Mouse (Mus musculus): ENCODE measurements at regions not wholly inside any gene's neighbourhood (a gene's known extent, or its start where the extent isn't known, plus 50 kb on each side); places are given as distances from the start of the nearest gene placed in this dataset.

DNA sequence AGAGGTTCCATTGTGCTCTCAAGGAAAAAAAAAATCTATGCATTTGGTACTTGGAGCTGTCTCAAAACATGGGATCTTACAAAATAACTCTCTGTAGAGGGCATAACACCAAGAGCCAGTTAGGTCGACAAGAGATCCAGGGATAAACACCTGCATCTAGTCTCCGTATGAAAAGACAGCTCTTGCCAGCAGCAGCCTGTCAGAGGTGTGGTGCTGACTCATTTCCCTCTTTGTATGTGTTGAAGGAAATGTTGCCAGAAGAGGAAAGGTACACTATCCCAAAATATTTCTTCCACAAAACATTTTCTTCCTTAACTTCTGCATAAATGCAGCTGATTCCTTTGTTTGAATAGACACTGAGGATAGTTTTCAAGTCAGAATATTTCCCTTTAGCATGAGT is 163.6 kb upstream of the Acvr2a start:
- Histone ChIP-seq H3K27me3 (ENCODE audit: control insufficient read depth, insufficient read depth, low read length, poor library complexity, severe bottlenecking) (no peaks in the 10 kb centered on the region), H3K36me3 (ENCODE audit: control insufficient read depth, insufficient read depth, low read length, poor library complexity, severe bottlenecking) (no peaks in the 10 kb centered on the region), H3K4me1 (ENCODE audit: control insufficient read depth, insufficient read depth, low read length) (no peaks in the 10 kb centered on the region), H3K4me3 (ENCODE audit: low read depth, low read length) (no peak overlapping the region), H3K27ac (ENCODE audit: insufficient read depth, low read length) (no peak overlapping the region), H3K9me3 (replicated peaks; ENCODE audit: control insufficient read depth, insufficient read depth, low read length, poor library complexity, severe bottlenecking) (no peaks in the 10 kb centered on the region), H3K9ac (ENCODE audit: low read depth, poor library complexity, severe bottlenecking) (no peak overlapping the region)
- TF ChIP-seq EP300 (IDR thresholded peaks at IDR 0.05; ENCODE audit: insufficient read depth, low read depth, low read length), result no peak
- no peak for TF ChIP-seq CTCF (IDR thresholded peaks at IDR 0.05; ENCODE audit: low read depth, low read length)
- no peak for TF ChIP-seq POLR2A (IDR thresholded peaks at IDR 0.05; ENCODE audit: insufficient read depth, low read length)

DNA sequence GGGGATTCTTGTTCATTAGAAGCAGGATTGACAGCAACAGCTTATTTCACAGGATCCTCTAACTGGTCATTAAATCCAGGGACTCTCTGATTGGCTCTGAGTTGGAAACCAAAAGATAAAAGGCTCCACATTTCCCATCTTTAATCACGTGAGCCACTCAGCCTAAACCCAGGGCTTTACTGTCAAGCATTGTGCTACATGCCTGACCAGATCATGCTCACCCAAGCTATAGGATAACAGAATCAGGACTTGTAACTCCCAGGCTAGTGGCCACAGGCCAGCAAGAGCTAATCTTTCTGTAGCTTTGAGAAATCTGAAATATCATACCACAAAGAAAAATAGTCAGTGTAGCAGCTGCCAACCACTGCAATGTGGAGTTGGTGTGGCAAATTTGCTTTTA is 152.7 kb upstream of the Acvr2a start:
- H3K4me3 ChIP-seq (ENCODE audit: low read depth, low read length), result no peak overlapping the region
- TF ChIP-seq EP300 (IDR thresholded peaks at IDR 0.05; ENCODE audit: insufficient read depth, low read depth, low read length) (no peak), CTCF (IDR thresholded peaks at IDR 0.05; ENCODE audit: low read depth, low read length) (no peak), POLR2A (IDR thresholded peaks at IDR 0.05; ENCODE audit: insufficient read depth, low read length) (no peak)
- no peaks in the 10 kb centered on the region for H3K4me1 ChIP-seq (ENCODE audit: control insufficient read depth, insufficient read depth, low read length)
- no peaks in the 10 kb centered on the region for H3K9me3 ChIP-seq (replicated peaks; ENCODE audit: control insufficient read depth, insufficient read depth, low read length, poor library complexity, severe bottlenecking)
- no peak overlapping the region for H3K9ac ChIP-seq (ENCODE audit: low read depth, poor library complexity, severe bottlenecking)
- no peak overlapping the region for H3K27ac ChIP-seq (ENCODE audit: insufficient read depth, low read length)
- H3K36me3 ChIP-seq (ENCODE audit: control insufficient read depth, insufficient read depth, low read length, poor library complexity, severe bottlenecking), result no peaks in the 10 kb centered on the region
- H3K27me3 ChIP-seq (ENCODE audit: control insufficient read depth, insufficient read depth, low read length, poor library complexity, severe bottlenecking), result no peaks in the 10 kb centered on the region

DNA sequence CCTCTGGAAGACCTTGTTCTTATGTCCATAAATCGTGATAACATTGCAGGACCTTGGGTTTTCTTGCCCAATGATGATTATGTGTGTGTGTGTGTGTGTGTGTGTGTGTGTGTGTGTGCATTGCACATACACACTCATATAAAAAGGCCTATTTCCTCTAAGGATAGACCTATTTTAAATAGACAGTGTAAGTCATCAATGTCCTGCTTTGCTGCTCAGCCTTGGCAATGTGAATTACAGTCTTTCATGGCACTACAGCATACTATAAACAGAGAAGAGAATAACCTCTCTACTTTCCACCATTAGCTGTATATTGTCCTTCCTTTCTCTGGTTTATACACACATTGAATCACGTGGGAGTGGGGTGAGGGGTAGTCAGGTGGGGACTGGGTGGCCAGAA is 148.8 kb upstream of the Acvr2a start:
- no peaks in the 10 kb centered on the region for H3K36me3 ChIP-seq (ENCODE audit: control insufficient read depth, insufficient read depth, low read length, poor library complexity, severe bottlenecking)
- no peak overlapping the region for H3K9ac ChIP-seq (ENCODE audit: low read depth, poor library complexity, severe bottlenecking)
- TF ChIP-seq EP300 (IDR thresholded peaks at IDR 0.05; ENCODE audit: insufficient read depth, low read depth, low read length) (no peak), CTCF (IDR thresholded peaks at IDR 0.05; ENCODE audit: low read depth, low read length) (no peak)
- no peak overlapping the region for H3K4me3 ChIP-seq (ENCODE audit: low read depth, low read length)
- H3K27ac ChIP-seq (ENCODE audit: insufficient read depth, low read length), result no peak overlapping the region
- H3K9me3 ChIP-seq (replicated peaks; ENCODE audit: control insufficient read depth, insufficient read depth, low read length, poor library complexity, severe bottlenecking), result no peaks in the 10 kb centered on the region
- H3K4me1 ChIP-seq (ENCODE audit: control insufficient read depth, insufficient read depth, low read length), result no peaks in the 10 kb centered on the region
- no peaks in the 10 kb centered on the region for H3K27me3 ChIP-seq (ENCODE audit: control insufficient read depth, insufficient read depth, low read length, poor library complexity, severe bottlenecking)

DNA sequence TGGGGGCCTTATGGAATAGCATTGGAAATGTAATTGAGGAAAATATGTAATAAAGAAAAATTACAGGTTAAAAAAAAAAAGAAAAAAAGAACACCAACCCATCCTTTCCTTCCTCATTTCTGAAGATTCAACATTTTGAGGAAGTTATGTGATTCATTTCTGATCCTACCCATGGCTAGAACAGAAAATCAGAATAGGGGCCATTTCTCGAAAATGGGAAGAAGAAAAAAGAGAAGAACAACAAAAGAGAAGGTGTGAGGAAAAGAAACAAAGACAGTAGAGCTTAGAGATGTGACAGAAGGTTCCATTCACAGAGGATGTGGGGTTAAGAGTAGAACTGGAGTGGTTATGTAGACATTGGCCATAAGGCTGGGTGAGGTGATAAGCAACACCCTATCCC is 124.8 kb upstream of the Acvr2a start:
- H3K4me1 ChIP-seq (ENCODE audit: control insufficient read depth, insufficient read depth, low read length), result no peaks in the 10 kb centered on the region
- TF ChIP-seq EP300 (IDR thresholded peaks at IDR 0.05; ENCODE audit: insufficient read depth, low read depth, low read length) (no peak), CTCF (IDR thresholded peaks at IDR 0.05; ENCODE audit: low read depth, low read length) (no peak)
- no peak overlapping the region for H3K27ac ChIP-seq (ENCODE audit: insufficient read depth, low read length)

DNA sequence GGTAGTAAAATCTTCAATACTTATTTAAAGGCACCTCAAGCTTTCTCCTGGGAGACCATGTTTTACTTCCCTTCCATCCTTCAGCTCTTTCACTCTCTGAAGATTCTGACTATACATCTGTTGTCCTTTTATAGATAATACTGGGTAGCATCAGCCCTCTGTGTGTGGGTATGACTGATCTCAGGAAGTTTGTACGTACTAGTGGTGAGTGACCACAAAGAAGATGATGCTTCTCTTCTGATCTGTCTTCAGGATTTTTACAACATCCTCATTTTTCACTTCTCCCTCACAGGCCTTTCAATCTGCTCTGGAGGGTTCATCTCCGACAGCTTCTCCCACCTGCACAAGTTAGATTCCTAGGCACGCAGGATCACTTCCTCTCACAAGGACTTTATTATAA is 119.4 kb upstream of the Acvr2a start:
- no peak overlapping the region for H3K4me3 ChIP-seq (ENCODE audit: low read depth, low read length)
- no peaks in the 10 kb centered on the region for H3K36me3 ChIP-seq (ENCODE audit: control insufficient read depth, insufficient read depth, low read length, poor library complexity, severe bottlenecking)
- H3K4me1 ChIP-seq (ENCODE audit: control insufficient read depth, insufficient read depth, low read length), result no peaks in the 10 kb centered on the region
- H3K9me3 ChIP-seq (replicated peaks; ENCODE audit: control insufficient read depth, insufficient read depth, low read length, poor library complexity, severe bottlenecking), result no peaks in the 10 kb centered on the region
- H3K9ac ChIP-seq (ENCODE audit: low read depth, poor library complexity, severe bottlenecking), result no peak overlapping the region
- TF ChIP-seq POLR2A (IDR thresholded peaks at IDR 0.05; ENCODE audit: insufficient read depth, low read length) (no peak), EP300 (IDR thresholded peaks at IDR 0.05; ENCODE audit: insufficient read depth, low read depth, low read length) (no peak), CTCF (IDR thresholded peaks at IDR 0.05; ENCODE audit: low read depth, low read length) (no peak)
- H3K27me3 ChIP-seq (ENCODE audit: control insufficient read depth, insufficient read depth, low read length, poor library complexity, severe bottlenecking), result no peaks in the 10 kb centered on the region
- no peak overlapping the region for H3K27ac ChIP-seq (ENCODE audit: insufficient read depth, low read length)

More for the DNA sequence above, 124.8 kb upstream of the Acvr2a start:
- Histone ChIP-seq H3K9me3 (replicated peaks; ENCODE audit: control insufficient read depth, insufficient read depth, low read length, poor library complexity, severe bottlenecking) (no peaks in the 10 kb centered on the region), H3K27me3 (ENCODE audit: control insufficient read depth, insufficient read depth, low read length, poor library complexity, severe bottlenecking) (no peaks in the 10 kb centered on the region), H3K9ac (ENCODE audit: low read depth, poor library complexity, severe bottlenecking) (no peak overlapping the region), H3K4me3 (ENCODE audit: low read depth, low read length) (no peak overlapping the region), H3K36me3 (ENCODE audit: control insufficient read depth, insufficient read depth, low read length, poor library complexity, severe bottlenecking) (no peaks in the 10 kb centered on the region)

DNA sequence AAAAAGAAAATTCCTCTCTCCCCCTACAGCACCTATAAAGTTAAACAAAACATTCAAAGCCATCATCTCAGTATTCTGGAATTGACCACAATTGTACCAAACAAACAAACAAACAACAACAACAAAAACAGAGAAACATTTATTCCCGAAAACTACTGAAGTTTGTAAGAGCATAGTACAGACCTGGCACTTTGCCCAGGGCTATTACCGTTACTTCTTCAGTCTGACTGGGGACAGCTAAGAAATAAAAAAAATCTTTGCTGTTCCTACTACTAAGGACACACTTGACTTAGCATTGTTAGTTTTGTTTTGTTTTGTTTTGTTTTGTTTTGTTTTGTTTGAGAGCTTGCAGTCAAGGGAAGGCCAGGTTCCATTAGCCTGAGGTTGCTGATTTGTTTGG is 113.0 kb upstream of the Acvr2a start:
- TF ChIP-seq CTCF (IDR thresholded peaks at IDR 0.05; ENCODE audit: low read depth, low read length), result no peak
- TF ChIP-seq EP300 (IDR thresholded peaks at IDR 0.05; ENCODE audit: insufficient read depth, low read depth, low read length), result no peak
- TF ChIP-seq POLR2A (IDR thresholded peaks at IDR 0.05; ENCODE audit: insufficient read depth, low read length), result no peak
- H3K9ac ChIP-seq (ENCODE audit: low read depth, poor library complexity, severe bottlenecking), result no peak overlapping the region
- H3K27me3 ChIP-seq (ENCODE audit: control insufficient read depth, insufficient read depth, low read length, poor library complexity, severe bottlenecking), result no peaks in the 10 kb centered on the region
- H3K36me3 ChIP-seq (ENCODE audit: control insufficient read depth, insufficient read depth, low read length, poor library complexity, severe bottlenecking), result no peaks in the 10 kb centered on the region
- no peak overlapping the region for H3K27ac ChIP-seq (ENCODE audit: insufficient read depth, low read length)
- H3K9me3 ChIP-seq (replicated peaks; ENCODE audit: control insufficient read depth, insufficient read depth, low read length, poor library complexity, severe bottlenecking), result no peaks in the 10 kb centered on the region
- H3K4me3 ChIP-seq (ENCODE audit: low read depth, low read length), result no peak overlapping the region
- no peaks in the 10 kb centered on the region for H3K4me1 ChIP-seq (ENCODE audit: control insufficient read depth, insufficient read depth, low read length)

All from ES-Bruce4 (cell line).